Comparison of ENCODE assay signal across 21 mouse cellular contexts in genomic region chr4:59681383-59681782, GRCm38 (mm10). TPM values are rescaled to one million over a fixed set of nuclear protein-coding genes. Genes with fewer than 3 reads are reported as not detected.
DNase-seq lines count a peak whose midpoint lies in the region; ATAC-seq lines count a peak whose summit lies in the region.
"Had no signal": no experiment of that assay in that cellular context is flagged by ENCODE, and none has a peak within 500 bp of the region (broad histone marks: within the 10 kb centered on the region; RNA-seq: fewer than 3 reads in every experiment).

No protein-coding gene starts in this region.

- H3K27ac ChIP-seq in liver, embryonic 11.5 days (ENCODE audit: low read depth, low read length), result peak overlapping the region; percentile 58
- peak overlapping the region; percentile 49; the same call in 1 of the 2 replicates for H3K27ac ChIP-seq in liver, embryonic 15.5 days (replicated peaks)
- H3K27ac ChIP-seq: embryonic facial prominence, embryonic 13.5 days; heart, embryonic 15.5 days; hindbrain, postnatal 0 days had no signal

- H3K4me2 ChIP-seq in liver, embryonic 11.5 days, result peak overlapping the region; percentile 49
- H3K4me2 ChIP-seq in liver, embryonic 15.5 days, result peak overlapping the region; percentile 37
- H3K4me2 ChIP-seq: embryonic facial prominence, embryonic 13.5 days; heart, embryonic 11.5 days; heart, embryonic 15.5 days; hindbrain, embryonic 13.5 days had no signal

- WGBS in liver, embryonic 11.5 days, result 70% methylated on average over 1 of the region's 1 CpGs
- whole genome bisulfite sequencing in liver, embryonic 15.5 days (ENCODE audit: insufficient replicate concordance), result 50% methylated on average over 1 of the region's 1 CpGs

- H3K4me1 ChIP-seq in liver, embryonic 11.5 days (replicated peaks; ENCODE audit: control insufficient read depth, insufficient read depth, low read length), result peaks cover 45% of the 10 kb centered on the region
- H3K4me1 ChIP-seq in liver, embryonic 15.5 days (replicated peaks), result peaks cover 53% of the 10 kb centered on the region

- 0 out of 2 replicates have a peak overlapping the region, but pooled peaks have one; percentile 12 for H3K9ac ChIP-seq in liver, embryonic 11.5 days (ENCODE audit: low read depth, low read length)
- no peak overlapping the region for H3K9ac ChIP-seq in liver, embryonic 15.5 days
- H3K9ac ChIP-seq: embryonic facial prominence, embryonic 13.5 days; heart, embryonic 15.5 days; hindbrain, embryonic 13.5 days had no signal

- H3K27me3 ChIP-seq in liver, embryonic 11.5 days (replicated peaks; ENCODE audit: control insufficient read depth, insufficient read depth, low read length), result no peaks in the 10 kb centered on the region
- no peaks in the 10 kb centered on the region for H3K27me3 ChIP-seq in liver, embryonic 15.5 days
- H3K27me3 ChIP-seq: CH12.LX; embryonic facial prominence, embryonic 13.5 days; heart, embryonic 15.5 days; hindbrain, embryonic 13.5 days had no signal

- H3K9me3 ChIP-seq in liver, embryonic 11.5 days (ENCODE audit: control insufficient read depth, low read length), result no peaks in the 10 kb centered on the region
- H3K9me3 ChIP-seq in liver, embryonic 15.5 days (replicated peaks), result no peaks in the 10 kb centered on the region
- H3K9me3 ChIP-seq: embryonic facial prominence, embryonic 13.5 days; heart, embryonic 15.5 days; hindbrain, embryonic 13.5 days had no signal

- ATAC-seq in erythroblast, adult 5-6 weeks (replicated peaks; ENCODE audit: low FRiP score, poor library complexity, severe bottlenecking), result peak; percentile 34; the same call in 1 of the 2 replicates
- peak; percentile 77 for ATAC-seq in liver, embryonic 11.5 days (replicated peaks; ENCODE audit: low FRiP score)
- ATAC-seq in liver, embryonic 15.5 days (ENCODE audit: insufficient read depth), result 0 out of 2 replicates have a peak, but pooled peaks have one; percentile 55
- ATAC-seq in megakaryocyte-erythroid progenitor cell, adult 5-6 weeks (replicated peaks; ENCODE audit: low FRiP score, low TSS enrichment, poor library complexity, severe bottlenecking), result peak; percentile 58
- ATAC-seq: forebrain, embryonic 14.5 days; hindbrain, postnatal 0 days had no signal

- DNase-seq in liver, embryonic 11.5 days (ENCODE audit: low spot score), result no peak
- no peak for DNase-seq in layer of hippocampus, postnatal 10 days (ENCODE audit: low spot score in 2 of 2)
- no peak for DNase-seq in cerebellum, postnatal 14 days
- DNase-seq in adrenal gland, adult (ENCODE audit: inconsistent age in 2 of 2, low spot score in 1 of 2), result no peak
- DNase-seq: adrenal gland, adult 8-10 months; cerebellum, adult 11 months; cerebellum, adult 8-10 months; cerebellum, postnatal 25 days; gastrocnemius, postnatal 10 days; heart, adult 18-20 months; heart, postnatal 14 days had no signal

- H3K36me3 ChIP-seq in liver, embryonic 11.5 days (ENCODE audit: control insufficient read depth, insufficient read depth, low read length), result no peaks in the 10 kb centered on the region
- no peaks in the 10 kb centered on the region for H3K36me3 ChIP-seq in liver, embryonic 15.5 days (replicated peaks)
- H3K36me3 ChIP-seq: embryonic facial prominence, embryonic 13.5 days; heart, embryonic 15.5 days; hindbrain, embryonic 13.5 days had no signal

- no peak overlapping the region for H3K4me3 ChIP-seq in liver, embryonic 11.5 days (ENCODE audit: low read depth, low read length)
- no peak overlapping the region for H3K4me3 ChIP-seq in liver, embryonic 15.5 days (replicated peaks)
- H3K4me3 ChIP-seq: embryonic facial prominence, embryonic 13.5 days; heart, embryonic 15.5 days; hindbrain, embryonic 13.5 days had no signal

RNA-seq across cellular contexts. Expression of gene E130308A19Rik, which starts 55.4 kb away (rescaled TPM):
- total RNA-seq in erythroblast, adult 5-6 weeks (2015; ENCODE audit: low replicate concordance), result 3.3 and 5.0 TPM in 2 replicates
- 4.2 and 7.4 TPM in 2 replicates for total RNA-seq in erythroblast, adult 5-6 weeks (2017; ENCODE audit: low replicate concordance)
- polyA plus RNA-seq in liver, embryonic 11.5 days (2014; fragmentation: Nextera tagmentation; extraction: Ambion mirVana), result 18.5 and 23.5 TPM in 2 replicates
- 9.8 and 9.9 TPM in 2 replicates for polyA plus RNA-seq in liver, embryonic 15.5 days (2015; fragmentation: Nextera tagmentation; extraction: Ambion mirVana)
- total RNA-seq in megakaryocyte-erythroid progenitor cell, adult 5-6 weeks (2014; fragmentation: Nextera tagmentation), result 24.1 and 39.1 TPM in 2 replicates
- 9.6 and 17.0 TPM in 2 replicates for total RNA-seq in megakaryocyte-erythroid progenitor cell, adult 5-6 weeks (2017)
- 10 to 100 TPM; 10.1 TPM for total RNA-seq in layer of hippocampus, postnatal 10 days (2021)
